ENCODE assay signal across 8 mouse cellular contexts in the genomic region with DNA sequence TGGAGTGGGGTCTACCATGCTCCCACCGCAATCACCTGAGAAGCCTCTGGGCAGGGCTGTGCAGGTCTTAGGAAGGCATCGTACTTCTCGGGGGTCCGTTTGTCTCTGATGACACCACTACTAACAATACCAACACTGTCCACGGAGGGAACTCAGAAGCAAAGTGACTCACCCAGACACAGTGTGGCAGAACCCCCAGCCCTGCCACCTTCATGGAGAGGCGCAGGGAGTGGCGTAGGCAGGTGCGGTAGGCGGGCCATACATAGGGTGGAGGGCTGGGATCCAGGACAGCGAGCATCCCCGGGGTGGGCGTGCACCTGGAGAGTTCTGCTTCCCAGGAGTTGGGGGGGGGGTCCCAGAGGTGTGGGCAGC. TPM values are rescaled to one million over a fixed set of nuclear protein-coding genes. Genes with fewer than 3 reads are reported as not detected.
DNase-seq lines count a peak whose midpoint lies in the region; ATAC-seq and TF ChIP-seq lines count a peak whose summit lies in the region.

No protein-coding gene starts in this region.

- intact Hi-C loops in heart, postnatal 25 days (cut with DNase I): loop anchor here (10.0 kb wide), 1 partner anchor 397 kb away; a partner anchor contains a TSS
- intact Hi-C loops in gastrocnemius, postnatal 14 days (cut with DNase I; ENCODE audit: low total_unique reads): loop anchor here (5.0 to 10.0 kb wide), 2 partner anchors 74 to 317 kb away; no protein-coding TSS in a partner anchor

- no peak overlapping the region for H3K27ac ChIP-seq in heart, embryonic 12.5 days (ENCODE audit: poor library complexity, severe bottlenecking)
- H3K27ac ChIP-seq in intestine, embryonic 14.5 days (ENCODE audit: low read depth): 0 out of 2 replicates have a peak overlapping the region, but pooled peaks have one; percentile 79
- no peak overlapping the region for H3K27ac ChIP-seq in midbrain, embryonic 16.5 days (ENCODE audit: low read length)

- DNase-seq in heart, postnatal 25 days (ENCODE audit: low spot score): no peak
- DNase-seq in brain, adult 2 months (ENCODE audit: low read depth, low spot score): peak; percentile 48
- DNase-seq in intestine, embryonic 14.5 days (ENCODE audit: low spot score): peak; percentile 81
- no peak for DNase-seq in gastrocnemius, postnatal 14 days
- DNase-seq in urinary bladder, adult 18-20 months (ENCODE audit: low spot score in 2 of 2): no peak

- H3K9ac ChIP-seq in heart, embryonic 12.5 days: peak overlapping the region; percentile 81
- H3K9ac ChIP-seq in intestine, embryonic 14.5 days (ENCODE audit: low read length): no peak overlapping the region
- H3K9ac ChIP-seq in midbrain, embryonic 16.5 days (ENCODE audit: low read depth, low read length): peak overlapping the region; percentile 56; the same call in 1 of the 2 replicates

- H3ac ChIP-seq in C2C12 (ENCODE audit: control insufficient read depth, insufficient read length, low read depth): peak overlapping the region; percentile 90

- peak overlapping the region; percentile 81 for H3K4me3 ChIP-seq in heart, embryonic 12.5 days
- no peak overlapping the region for H3K4me3 ChIP-seq in C2C12 (ENCODE audit: insufficient read depth, poor library complexity, severe bottlenecking)
- peak overlapping the region; percentile 74 for H3K4me3 ChIP-seq in intestine, embryonic 14.5 days (ENCODE audit: low read depth, low read length)
- peak overlapping the region; percentile 64 for H3K4me3 ChIP-seq in midbrain, embryonic 16.5 days (ENCODE audit: low read depth, low read length)

- H3K4me1 ChIP-seq in heart, embryonic 12.5 days (replicated peaks): peaks cover 31% of the 10 kb centered on the region
- peaks cover 14% of the 10 kb centered on the region; the same call in 1 of the 2 replicates for H3K4me1 ChIP-seq in intestine, embryonic 14.5 days (replicated peaks; ENCODE audit: control insufficient read depth, insufficient read depth, low read length)
- H3K4me1 ChIP-seq in midbrain, embryonic 16.5 days (ENCODE audit: control insufficient read depth, insufficient read depth, low read length): peaks cover 11% of the 10 kb centered on the region

- peaks cover 21% of the 10 kb centered on the region for H3K27me3 ChIP-seq in heart, embryonic 12.5 days (replicated peaks)
- no peaks in the 10 kb centered on the region for H3K27me3 ChIP-seq in C2C12 (ENCODE audit: control insufficient read depth, insufficient read depth, insufficient read length)
- H3K27me3 ChIP-seq in intestine, embryonic 14.5 days (replicated peaks; ENCODE audit: control insufficient read depth, insufficient read depth, low read length): 0 out of 2 replicates have a peak, but pooled peaks cover 8% of the 10 kb centered on the region
- H3K27me3 ChIP-seq in midbrain, embryonic 16.5 days (ENCODE audit: control insufficient read depth, insufficient read depth, low read depth, low read length): peaks cover 45% of the 10 kb centered on the region

- WGBS in heart, embryonic 12.5 days: 26% methylated on average over 12 of the region's 12 CpGs
- 17% methylated on average over 12 of the region's 12 CpGs for WGBS in intestine, embryonic 14.5 days
- 26% methylated on average over 12 of the region's 12 CpGs for WGBS in midbrain, embryonic 16.5 days

- H3K79me2 ChIP-seq in C2C12 (ENCODE audit: control insufficient read depth, insufficient read depth): peaks cover 41% of the 10 kb centered on the region

- H3K79me3 ChIP-seq in C2C12 (ENCODE audit: low read depth): peaks cover 30% of the 10 kb centered on the region

- no peak for TF ChIP-seq CTCF in C2C12 (IDR thresholded peaks at IDR 0.05; ENCODE audit: control insufficient read depth, insufficient read depth, insufficient read length)

- H3K36me3 ChIP-seq in heart, embryonic 12.5 days: no peaks in the 10 kb centered on the region
- H3K36me3 ChIP-seq in C2C12 (ENCODE audit: control insufficient read depth, insufficient read depth): peaks cover 20% of the 10 kb centered on the region
- no peaks in the 10 kb centered on the region for H3K36me3 ChIP-seq in intestine, embryonic 14.5 days (ENCODE audit: control insufficient read depth, insufficient read depth, low read length)
- H3K36me3 ChIP-seq in midbrain, embryonic 16.5 days (ENCODE audit: control insufficient read depth, insufficient read depth, low read length): no peaks in the 10 kb centered on the region

- H3K4me2 ChIP-seq in heart, embryonic 12.5 days: peak overlapping the region; percentile 99
- peak overlapping the region; percentile 97 for H3K4me2 ChIP-seq in intestine, embryonic 14.5 days (ENCODE audit: low read length)
- H3K4me2 ChIP-seq in midbrain, embryonic 16.5 days (ENCODE audit: low read length): peak overlapping the region; percentile 87

- peak; percentile 7; the same call in 1 of the 2 replicates for ATAC-seq in heart, embryonic 12.5 days (ENCODE audit: insufficient number of reproducible peaks, low FRiP score)
- peak; percentile 38 for ATAC-seq in intestine, embryonic 14.5 days (replicated peaks; ENCODE audit: low FRiP score, low TSS enrichment, low read depth)
- peak; percentile 50 for ATAC-seq in midbrain, embryonic 16.5 days

- H3K9me3 ChIP-seq in heart, embryonic 12.5 days (replicated peaks): no peaks in the 10 kb centered on the region
- H3K9me3 ChIP-seq in intestine, embryonic 14.5 days (ENCODE audit: control insufficient read depth, low read length): no peaks in the 10 kb centered on the region
- no peaks in the 10 kb centered on the region for H3K9me3 ChIP-seq in midbrain, embryonic 16.5 days (replicated peaks; ENCODE audit: control insufficient read depth, low read length, poor library complexity, severe bottlenecking)

TF ChIP-seq in C2C12, 6 proteins besides CTCF, POLR2A, EP300 and RAD21:
- TF ChIP-seq MAX (IDR thresholded peaks at IDR 0.05): no peak
- TF ChIP-seq MYOD1 (IDR thresholded peaks at IDR 0.05; ENCODE audit: control insufficient read depth, insufficient read length, low read depth): peak; percentile 42

RNA-seq across cellular contexts. Expression of a gene that starts 0.6 kb away (rescaled TPM):
- 14.2 and 16.8 TPM in 2 replicates for polyA plus RNA-seq in heart, embryonic 12.5 days (2016; fragmentation: Nextera tagmentation; extraction: Ambion mirVana)
- 10 to 100 TPM; 58.0 to 84.2 TPM for total RNA-seq in heart, postnatal 25 days (2021)
- 23.8 TPM for polyA plus RNA-seq in C2C12 (2012; fragmentation: generic; extraction: Trizol)
- 2.8 and 12.4 TPM in 2 replicates for polyA plus RNA-seq in intestine, embryonic 14.5 days (2014; fragmentation: Nextera tagmentation; extraction: Ambion mirVana)
- polyA plus RNA-seq in midbrain, embryonic 16.5 days (2015; fragmentation: Nextera tagmentation; extraction: Ambion mirVana): 0.37 and 0.60 TPM in 2 replicates
- total RNA-seq in gastrocnemius, postnatal 14 days (2021): 100 to 1,000 TPM in 1 of 2 experiments, 10 to 100 TPM in 1; 66.9 to 120 TPM

RNA-seq across cellular contexts. Expression of a gene that starts 1.5 kb away (rescaled TPM):
- polyA plus RNA-seq in heart, embryonic 12.5 days (2016; fragmentation: Nextera tagmentation; extraction: Ambion mirVana): 46.6 and 48.3 TPM in 2 replicates
- total RNA-seq in heart, postnatal 25 days (2021): 10 to 100 TPM; 27.2 TPM
- polyA plus RNA-seq in C2C12 (2012; fragmentation: generic; extraction: Trizol): 34.5 TPM
- 35.1 and 42.0 TPM in 2 replicates for polyA plus RNA-seq in intestine, embryonic 14.5 days (2014; fragmentation: Nextera tagmentation; extraction: Ambion mirVana)
- polyA plus RNA-seq in midbrain, embryonic 16.5 days (2015; fragmentation: Nextera tagmentation; extraction: Ambion mirVana): 29.7 and 30.3 TPM in 2 replicates
- total RNA-seq in gastrocnemius, postnatal 14 days (2021): 10 to 100 TPM; 18.1 to 22.8 TPM

RNA-seq across cellular contexts. Expression of a gene that starts 26.8 kb away (rescaled TPM):
- 10.4 and 11.5 TPM in 2 replicates for polyA plus RNA-seq in heart, embryonic 12.5 days (2016; fragmentation: Nextera tagmentation; extraction: Ambion mirVana)
- 10 to 100 TPM; 18.0 to 18.4 TPM for total RNA-seq in heart, postnatal 25 days (2021)
- polyA plus RNA-seq in C2C12 (2012; fragmentation: generic; extraction: Trizol): 0.44 TPM
- 6.1 and 7.7 TPM in 2 replicates for polyA plus RNA-seq in intestine, embryonic 14.5 days (2014; fragmentation: Nextera tagmentation; extraction: Ambion mirVana)
- polyA plus RNA-seq in midbrain, embryonic 16.5 days (2015; fragmentation: Nextera tagmentation; extraction: Ambion mirVana): 7.7 and 9.2 TPM in 2 replicates
- 10 to 100 TPM; 10.3 to 12.3 TPM for total RNA-seq in gastrocnemius, postnatal 14 days (2021)

RNA-seq across cellular contexts. Expression of a gene that starts 56.2 kb away (rescaled TPM):
- 216 and 235 TPM in 2 replicates for polyA plus RNA-seq in heart, embryonic 12.5 days (2016; fragmentation: Nextera tagmentation; extraction: Ambion mirVana)
- 100 to 1,000 TPM in 1 of 2 experiments, 10 to 100 TPM in 1; 99.3 to 105 TPM for total RNA-seq in heart, postnatal 25 days (2021)
- polyA plus RNA-seq in C2C12 (2012; fragmentation: generic; extraction: Trizol): 237 TPM
- 254 and 279 TPM in 2 replicates for polyA plus RNA-seq in intestine, embryonic 14.5 days (2014; fragmentation: Nextera tagmentation; extraction: Ambion mirVana)
- polyA plus RNA-seq in midbrain, embryonic 16.5 days (2015; fragmentation: Nextera tagmentation; extraction: Ambion mirVana): 321 and 344 TPM in 2 replicates
- 100 to 1,000 TPM; 158 to 180 TPM for total RNA-seq in gastrocnemius, postnatal 14 days (2021)

Comparison
In these comparisons a context has a peak if more than half of its experiments do, and no peak if none do; other contexts are left out.
1. DNase-seq: peak in brain, adult 2 months (single experiment) and intestine, embryonic 14.5 days (single experiment); none in heart, postnatal 25 days (single experiment), gastrocnemius, postnatal 14 days (single experiment) and urinary bladder, adult 18-20 months (0 of 2).
2. Peak in every context shown above with its lines, with median percentiles within 50 percentile points of each other: ATAC-seq and H3K4me2 ChIP-seq.